7 mouse cellular contexts compared by ENCODE assay signal in the genomic region with DNA sequence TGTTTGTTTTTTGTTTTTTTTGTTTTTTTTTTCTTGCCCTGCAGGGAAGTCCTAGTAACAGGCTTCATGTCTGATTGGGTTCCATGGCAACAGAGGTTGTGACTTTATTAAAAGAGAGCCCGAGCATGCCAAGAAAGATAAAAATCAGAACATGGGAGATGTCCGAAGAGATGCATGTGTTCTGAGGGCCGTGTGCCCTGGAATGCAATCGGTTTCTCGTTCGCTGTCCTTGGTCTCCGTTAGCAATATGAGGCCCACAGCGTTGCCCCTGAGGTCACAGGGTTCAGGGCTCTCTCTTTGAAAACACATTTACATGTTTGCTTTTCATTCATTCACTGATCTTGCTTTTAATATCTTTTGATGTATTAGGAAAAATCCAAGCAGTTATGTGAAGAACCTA.
DNase-seq lines count a peak whose midpoint lies in the region; ATAC-seq and TF ChIP-seq lines count a peak whose summit lies in the region.

No protein-coding gene starts in this region.

- TF ChIP-seq POLR2A in olfactory bulb, adult 2 months (IDR thresholded peaks at IDR 0.05; ENCODE audit: insufficient read depth, low read depth, low read length): no peak

- no peak overlapping the region; the same call in 1 of the 2 replicates for H3K27ac ChIP-seq in embryonic facial prominence, embryonic 12.5 days
- peak overlapping the region; percentile 80; the same call in 1 of the 2 replicates for H3K27ac ChIP-seq in intestine, embryonic 15.5 days
- peak overlapping the region; percentile 96 for H3K27ac ChIP-seq in olfactory bulb, adult 2 months (ENCODE audit: insufficient read depth, low read depth, low read length)

- H3K36me3 ChIP-seq in embryonic facial prominence, embryonic 12.5 days: 0 out of 2 replicates have a peak, but pooled peaks cover 2% of the 10 kb centered on the region
- H3K36me3 ChIP-seq in intestine, embryonic 15.5 days: 0 out of 2 replicates have a peak, but pooled peaks cover 2% of the 10 kb centered on the region

- H3K9me3 ChIP-seq in embryonic facial prominence, embryonic 12.5 days: 0 out of 2 replicates have a peak, but pooled peaks cover 6% of the 10 kb centered on the region
- H3K9me3 ChIP-seq in intestine, embryonic 15.5 days: no peaks in the 10 kb centered on the region

- no peak for TF ChIP-seq CTCF in olfactory bulb, adult 2 months (IDR thresholded peaks at IDR 0.05; ENCODE audit: insufficient read depth, low read depth, low read length)

- ATAC-seq in embryonic facial prominence, embryonic 12.5 days (ENCODE audit: insufficient number of reproducible peaks, insufficient read depth, low FRiP score, low TSS enrichment): no peak
- no peak for ATAC-seq in intestine, embryonic 15.5 days

- no peak overlapping the region for H3K4me3 ChIP-seq in embryonic facial prominence, embryonic 12.5 days
- peak overlapping the region; percentile 25 for H3K4me3 ChIP-seq in intestine, embryonic 15.5 days (replicated peaks)
- H3K4me3 ChIP-seq in olfactory bulb, adult 2 months (ENCODE audit: insufficient read depth, low read depth, low read length): no peak overlapping the region

- no peaks in the 10 kb centered on the region for H3K27me3 ChIP-seq in embryonic facial prominence, embryonic 12.5 days
- H3K27me3 ChIP-seq in intestine, embryonic 15.5 days (replicated peaks): no peaks in the 10 kb centered on the region

- H3K4me2 ChIP-seq in embryonic facial prominence, embryonic 12.5 days (replicated peaks): peak overlapping the region; percentile 44
- H3K4me2 ChIP-seq in intestine, embryonic 15.5 days (replicated peaks): peak overlapping the region; percentile 67

- 14% methylated on average over 8 of the region's 8 CpGs for WGBS in embryonic facial prominence, embryonic 12.5 days
- WGBS in intestine, embryonic 15.5 days: 31% methylated on average over 8 of the region's 8 CpGs
- WGBS in olfactory bulb, adult 2 months: 19% methylated on average over 8 of the region's 8 CpGs

- peak; percentile 27 for DNase-seq in kidney, postnatal 14 days
- DNase-seq in kidney, adult 8-10 months: no peak
- DNase-seq in layer of hippocampus, adult 9-10 months (ENCODE audit: low spot score): no peak
- DNase-seq in ovary, postnatal 14 days (ENCODE audit: low spot score): no peak

- H3K4me1 ChIP-seq in embryonic facial prominence, embryonic 12.5 days: peaks cover 22% of the 10 kb centered on the region
- H3K4me1 ChIP-seq in intestine, embryonic 15.5 days (replicated peaks): peaks cover 22% of the 10 kb centered on the region
- H3K4me1 ChIP-seq in olfactory bulb, adult 2 months (ENCODE audit: control insufficient read depth, insufficient read depth, low read length): peaks cover 25% of the 10 kb centered on the region

- no peak overlapping the region for H3K9ac ChIP-seq in embryonic facial prominence, embryonic 12.5 days
- H3K9ac ChIP-seq in intestine, embryonic 15.5 days: no peak overlapping the region
